Mouse (Mus musculus) G1E (cell line): ENCODE results near the gene Fmnl1.

ENCODE experiments used
- CTCF ChIP-seq: IDR thresholded peaks from 2 replicates; pipeline ENCODE4 v1.5.1; 2012; ENCODE audit warnings: low read depth, low read length, inconsistent platforms, mixed read lengths
- GATA1 ChIP-seq: IDR thresholded peaks from 2 replicates; pipeline ENCODE4 v1.6.1; 2012; ENCODE audit warnings: borderline replicate concordance, low read length, inconsistent platforms, mixed read lengths
- POLR2AphosphoS5 ChIP-seq: IDR thresholded peaks from 2 replicates; pipeline ENCODE4 v1.6.1; 2012; ENCODE audit warnings: low read depth, low read length, inconsistent platforms; ENCODE audit not compliant: insufficient replicate concordance
- TAL1 ChIP-seq: conservative IDR thresholded peaks from 2 replicates; pipeline ENCODE4 v1.6.1; 2012; ENCODE audit warnings: low read depth, low read length, inconsistent platforms, mixed read lengths

DNA sequence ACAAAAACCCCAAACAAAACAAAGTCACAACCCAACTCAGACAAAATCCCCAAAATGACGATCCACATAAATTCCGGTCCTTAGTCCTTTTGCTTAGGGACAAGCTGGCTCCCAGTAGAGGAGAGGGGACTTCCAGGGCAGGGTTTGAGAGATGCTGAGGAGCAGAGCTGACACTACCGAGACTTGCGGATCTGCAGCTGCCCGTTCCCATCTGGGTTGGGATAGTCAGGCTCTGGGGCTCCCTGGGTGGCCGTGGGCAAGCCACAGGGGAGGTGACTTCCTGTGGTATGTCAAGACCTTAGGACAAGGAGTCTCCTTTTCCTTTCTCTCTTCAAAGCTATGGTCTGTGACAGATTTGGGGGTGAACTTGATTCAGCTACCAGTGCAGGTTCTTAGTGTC lies 65.5 kb downstream of the Fmnl1 start:
- TF ChIP-seq GATA1 (no peak), CTCF (no peak), POLR2AphosphoS5 (no peak), TAL1 (no peak)
